Mouse (Mus musculus): ENCODE measurements at regions not wholly inside any gene's neighbourhood (a gene's known extent, or its start where the extent isn't known, plus 50 kb on each side); places are given as distances from the start of the nearest gene placed in this dataset.

DNA sequence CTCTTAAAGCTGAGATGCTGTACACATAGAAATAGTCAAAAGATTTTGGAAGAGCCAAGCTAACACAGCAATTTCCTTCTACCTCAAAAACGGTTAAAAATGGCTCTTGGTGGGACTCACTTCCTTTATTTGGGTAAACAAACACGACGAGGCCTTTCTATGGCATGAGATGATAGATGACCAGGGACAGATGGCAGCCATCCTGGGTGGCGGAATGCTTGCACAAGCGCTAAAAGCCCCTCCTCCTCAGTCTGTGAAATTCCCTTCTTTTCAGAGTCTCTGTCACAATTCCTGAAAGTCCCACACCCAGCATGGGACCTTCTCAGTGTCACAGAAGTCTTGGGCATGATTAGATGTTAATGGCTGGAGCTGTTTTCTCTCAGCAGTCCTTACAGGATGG lies 59.3 kb upstream of the Ado start:
- DNase-seq (ENCODE audit: low read depth, low spot score), result no peak

DNA sequence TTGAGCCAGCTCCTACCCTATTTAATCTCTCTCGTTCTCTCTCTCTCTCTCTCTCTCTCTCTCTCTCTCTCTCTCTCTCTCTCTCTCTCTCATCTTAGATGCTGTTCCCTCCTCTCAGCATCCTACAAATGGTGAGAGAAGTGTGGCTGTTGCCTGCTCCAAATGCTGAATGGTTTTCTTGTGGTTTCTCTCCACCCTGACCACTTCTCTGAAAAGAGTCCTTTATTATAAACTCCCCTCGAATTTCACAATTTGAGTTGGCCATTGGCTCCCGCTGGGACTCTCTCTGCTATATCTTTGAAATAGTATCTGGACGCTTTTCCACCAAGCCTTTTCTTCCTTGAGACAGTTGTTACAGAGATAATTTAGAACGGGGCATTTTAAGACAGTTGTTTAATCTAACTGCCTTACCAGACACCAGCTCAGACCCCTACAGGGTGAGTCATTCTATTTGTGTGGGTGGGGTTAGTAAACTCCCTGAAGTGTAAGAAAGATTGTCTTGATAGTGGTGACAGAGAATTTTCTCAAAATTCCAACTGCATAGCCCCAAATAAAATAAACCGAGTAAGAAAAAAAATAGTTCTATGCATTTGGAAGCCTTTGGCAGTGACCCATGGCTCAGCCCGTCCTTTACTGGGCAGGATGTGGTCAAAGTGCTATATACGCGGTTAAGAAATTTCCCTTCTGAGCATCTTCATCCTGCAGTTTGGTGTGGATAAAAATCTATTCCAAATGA lies 58.7 kb upstream of the Ado start:
- no peak for DNase-seq (ENCODE audit: low read depth, low spot score)

DNA sequence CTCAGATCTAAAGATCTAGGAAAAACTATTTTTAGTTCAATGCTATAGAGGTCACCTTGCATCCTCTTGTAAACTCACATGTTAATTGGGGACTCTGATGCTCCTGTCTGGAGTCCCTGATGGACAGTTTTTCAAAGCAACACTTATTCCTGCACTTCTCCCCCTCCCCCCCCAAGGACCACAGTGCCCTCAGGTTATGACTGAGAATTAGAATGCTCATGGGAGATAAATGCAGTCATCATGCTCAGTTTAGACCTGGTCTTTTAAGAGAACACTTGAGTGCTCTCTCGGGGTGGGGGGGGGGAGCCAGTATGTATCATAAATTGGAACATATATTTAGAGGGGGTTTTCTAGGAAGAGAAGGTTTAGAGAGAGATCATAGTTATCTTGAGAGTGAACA lies 58.0 kb upstream of the Ado start:
- no peak for DNase-seq (ENCODE audit: low read depth, low spot score)

DNA sequence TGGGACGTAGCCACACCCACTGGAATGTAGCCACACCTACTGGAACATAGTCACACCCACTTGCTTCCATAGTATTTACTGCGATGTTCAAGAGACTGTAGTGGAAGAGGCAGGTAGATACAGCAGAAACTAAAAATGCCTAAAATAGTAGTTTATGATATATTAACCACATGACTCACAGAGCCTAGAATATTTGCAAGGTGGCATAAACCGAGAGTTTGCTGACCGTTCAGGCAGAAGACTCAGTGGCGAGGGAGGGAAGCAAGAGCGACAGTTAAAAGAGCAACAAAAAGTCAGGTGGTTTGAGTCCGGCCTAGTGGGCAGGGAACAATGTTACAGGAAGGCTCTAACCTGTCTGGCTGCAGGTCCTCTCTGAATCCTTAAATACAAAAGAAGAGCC lies 50.6 kb upstream of the Ado start:
- no peak for DNase-seq (ENCODE audit: low read depth, low spot score)

DNA sequence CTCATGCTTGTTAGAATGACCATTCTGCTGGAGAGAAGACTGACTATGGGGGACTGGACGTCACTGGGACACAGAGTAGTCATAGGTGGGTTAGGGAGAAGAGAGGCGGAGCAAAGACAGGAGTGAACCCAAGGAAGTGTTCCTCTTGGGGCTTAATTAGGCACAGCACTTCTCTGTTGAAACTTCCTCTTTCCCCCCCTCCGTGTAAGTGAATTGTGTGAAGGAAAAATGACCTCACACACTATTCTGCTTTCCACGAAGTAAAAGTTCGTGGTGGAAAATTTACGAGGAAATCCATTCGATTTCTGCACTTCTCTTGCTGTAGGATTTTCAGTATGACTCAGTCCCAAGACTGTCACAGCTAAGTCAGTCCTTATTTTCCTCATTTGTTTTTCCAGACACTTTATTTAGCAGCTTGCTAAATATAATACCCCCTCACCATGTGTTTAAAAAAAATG lies 49.9 kb upstream of the Ado start:
- peak; percentile 13 for DNase-seq (ENCODE audit: low read depth, low spot score)

Data from skeletal muscle tissue, adult 2 months (tissue).